Mouse (Mus musculus) left cerebral cortex, postnatal 4 days (tissue): ENCODE data around the gene Slc5a11. TPM values are rescaled to one million over a fixed set of nuclear protein-coding genes. Genes with fewer than 3 reads are reported as not detected.

Source experiments
- DNase-seq: peaks from one replicate; pipeline ENCODE4 v3.0.0-alpha.2; 2022
- intact Hi-C: fragments of 180-260 bp; cut with DNase I; formaldehyde crosslinking; loops from one replicate; pipeline ENCODE4 v1.15.1; 2025
- total RNA-seq, 2 experiments: library from RNA; stranded (reverse); gene quantifications; 2 replicates each; pipeline ENCODE4 v1.2.3; 2021

Gene Slc5a11
- total RNA-seq, 2 experiments from 2014 or later: not detected

- intact Hi-C loops: no loop called here
- no peak for DNase-seq
These were observed 39.8 kb downstream of the Slc5a11 start for GRCm38 (mm10) chr7:123254196-123254970.

- no peak for DNase-seq
- intact Hi-C loops: no loop called here
These were observed 43.5 kb downstream of the Slc5a11 start for GRCm38 (mm10) chr7:123258103-123258502.

- intact Hi-C loops: no loop called here
- DNase-seq: no peak
These were observed 58.5 kb downstream of the Slc5a11 start for GRCm38 (mm10) chr7:123273056-123273455.

GRCm38 (mm10) chr7:123276568-123276967 is 62.0 kb downstream of the Slc5a11 start:
- intact Hi-C loops: no loop called here
- DNase-seq: no peak

- intact Hi-C loops: no loop called here
- DNase-seq: no peak
These were observed 65.2 kb downstream of the Slc5a11 start for GRCm38 (mm10) chr7:123279797-123280196.

GRCm38 (mm10) chr7:123283826-123284225 is 69.2 kb downstream of the Slc5a11 start:
- DNase-seq: peak; percentile 10
- intact Hi-C loops: no loop called here

GRCm38 (mm10) chr7:123285896-123286295 is 71.3 kb downstream of the Slc5a11 start:
- DNase-seq: no peak
- intact Hi-C loops: no loop called here

GRCm38 (mm10) chr7:123287903-123288302 is 73.3 kb downstream of the Slc5a11 start:
- DNase-seq: no peak
- intact Hi-C loops: no loop called here

GRCm38 (mm10) chr7:123289176-123289575 is 74.6 kb downstream of the Slc5a11 start:
- no peak for DNase-seq
- intact Hi-C loops: no loop called here

- intact Hi-C loops: no loop called here
- no peak for DNase-seq
These were observed 77.4 kb downstream of the Slc5a11 start for GRCm38 (mm10) chr7:123291942-123292341.

- intact Hi-C loops: no loop called here
- DNase-seq: no peak
These were observed 79.3 kb downstream of the Slc5a11 start for GRCm38 (mm10) chr7:123293898-123294297.

- no peak for DNase-seq
- intact Hi-C loops: no loop called here
These were observed 80.8 kb downstream of the Slc5a11 start for GRCm38 (mm10) chr7:123295423-123295822.

- intact Hi-C loops: no loop called here
- no peak for DNase-seq
These were observed 81.5 kb downstream of the Slc5a11 start for GRCm38 (mm10) chr7:123296097-123296496.

GRCm38 (mm10) chr7:123298225-123298624 is 83.6 kb downstream of the Slc5a11 start:
- intact Hi-C loops: no loop called here

GRCm38 (mm10) chr7:123300258-123300657 is 85.7 kb downstream of the Slc5a11 start:
- DNase-seq: no peak
- intact Hi-C loops: no loop called here

More at GRCm38 (mm10) chr7:123298225-123298624, 83.6 kb downstream of the Slc5a11 start:
- DNase-seq: peak; percentile 20

GRCm38 (mm10) chr7:123305397-123305796 is 90.8 kb downstream of the Slc5a11 start:
- DNase-seq: peak; percentile 39
- intact Hi-C loops: no loop called here

- intact Hi-C loops: no loop called here
- DNase-seq: peak; percentile 7
These were observed 92.7 kb downstream of the Slc5a11 start for GRCm38 (mm10) chr7:123307236-123307635.

GRCm38 (mm10) chr7:123307887-123308558 is 93.4 kb downstream of the Slc5a11 start:
- intact Hi-C loops: no loop called here
- no peak for DNase-seq

- intact Hi-C loops: no loop called here
- no peak for DNase-seq
These were observed 97.3 kb downstream of the Slc5a11 start for GRCm38 (mm10) chr7:123311836-123312235.

GRCm38 (mm10) chr7:123312738-123313137 is 98.2 kb downstream of the Slc5a11 start:
- intact Hi-C loops: no loop called here
- DNase-seq: no peak

GRCm38 (mm10) chr7:123322452-123323121 is 108.0 kb downstream of the Slc5a11 start:
- no peak for DNase-seq
- intact Hi-C loops: no loop called here
